Mouse (Mus musculus) kidney, postnatal 25 days (tissue): ENCODE results near the gene Eps8l1.

Experiments
- DNase-seq, 2 experiments: peaks; one replicate each; pipeline ENCODE4 v3.0.0; 2021; ENCODE audit warnings: mixed read lengths in 2 of 2

The Eps8l1 gene

DNA sequence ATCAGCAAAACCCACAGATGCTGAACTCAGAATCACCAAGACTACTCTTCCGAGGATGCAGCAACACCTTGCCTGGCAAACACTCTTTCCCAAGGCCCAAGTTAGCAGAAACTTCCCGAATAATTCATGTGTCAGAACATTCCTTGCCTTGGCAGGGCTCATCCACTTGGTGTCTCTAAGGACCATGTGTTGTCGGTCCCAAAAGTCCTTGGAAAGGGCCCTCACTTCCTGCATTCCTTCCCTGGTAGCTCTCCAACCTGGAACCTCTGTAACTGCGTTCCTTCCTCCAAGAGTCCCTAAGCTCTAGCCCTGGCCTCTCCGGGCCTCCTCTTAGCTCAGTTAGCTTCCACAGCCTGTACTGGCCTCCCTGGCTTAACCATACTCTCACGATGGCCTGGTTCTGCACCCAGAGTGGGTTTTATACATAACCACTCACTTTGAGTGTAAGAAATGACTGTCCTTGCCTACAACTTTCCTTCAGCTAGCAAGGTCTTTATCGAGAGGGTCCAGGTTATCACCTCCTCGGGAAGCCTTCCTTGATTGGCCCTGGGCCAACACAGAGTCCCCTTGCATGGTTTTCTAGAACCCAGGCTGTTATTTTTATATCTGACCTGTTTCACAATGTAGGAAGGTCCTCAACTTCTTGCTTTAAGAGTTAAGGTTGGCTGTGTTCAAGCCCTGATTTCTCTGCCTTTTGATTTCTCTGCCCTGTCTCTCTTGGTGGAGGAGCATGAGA lies 51.2 kb downstream of the Eps8l1 start:
- DNase-seq: no peak

DNA sequence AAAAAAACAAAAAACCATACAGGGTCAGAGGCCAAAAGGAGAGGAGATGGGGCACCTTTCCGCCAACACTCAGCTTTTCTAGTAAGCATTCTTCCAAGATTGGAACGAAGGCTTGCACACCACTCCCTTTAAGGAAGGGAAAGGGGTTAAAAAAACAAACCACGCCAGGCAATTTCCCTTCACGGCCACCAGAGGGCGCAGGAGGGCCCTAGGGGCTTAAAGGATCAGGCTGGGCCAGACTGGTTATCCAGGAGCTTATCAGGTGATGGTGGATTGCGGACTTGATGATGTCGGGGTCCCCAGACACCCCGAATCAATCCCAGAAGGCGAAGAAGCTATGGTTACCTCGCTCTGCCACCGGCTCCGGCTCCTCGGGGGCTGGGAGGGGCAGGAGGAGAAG lies 52.8 kb downstream of the Eps8l1 start:
- DNase-seq: peak; percentile 31 to 51

DNA sequence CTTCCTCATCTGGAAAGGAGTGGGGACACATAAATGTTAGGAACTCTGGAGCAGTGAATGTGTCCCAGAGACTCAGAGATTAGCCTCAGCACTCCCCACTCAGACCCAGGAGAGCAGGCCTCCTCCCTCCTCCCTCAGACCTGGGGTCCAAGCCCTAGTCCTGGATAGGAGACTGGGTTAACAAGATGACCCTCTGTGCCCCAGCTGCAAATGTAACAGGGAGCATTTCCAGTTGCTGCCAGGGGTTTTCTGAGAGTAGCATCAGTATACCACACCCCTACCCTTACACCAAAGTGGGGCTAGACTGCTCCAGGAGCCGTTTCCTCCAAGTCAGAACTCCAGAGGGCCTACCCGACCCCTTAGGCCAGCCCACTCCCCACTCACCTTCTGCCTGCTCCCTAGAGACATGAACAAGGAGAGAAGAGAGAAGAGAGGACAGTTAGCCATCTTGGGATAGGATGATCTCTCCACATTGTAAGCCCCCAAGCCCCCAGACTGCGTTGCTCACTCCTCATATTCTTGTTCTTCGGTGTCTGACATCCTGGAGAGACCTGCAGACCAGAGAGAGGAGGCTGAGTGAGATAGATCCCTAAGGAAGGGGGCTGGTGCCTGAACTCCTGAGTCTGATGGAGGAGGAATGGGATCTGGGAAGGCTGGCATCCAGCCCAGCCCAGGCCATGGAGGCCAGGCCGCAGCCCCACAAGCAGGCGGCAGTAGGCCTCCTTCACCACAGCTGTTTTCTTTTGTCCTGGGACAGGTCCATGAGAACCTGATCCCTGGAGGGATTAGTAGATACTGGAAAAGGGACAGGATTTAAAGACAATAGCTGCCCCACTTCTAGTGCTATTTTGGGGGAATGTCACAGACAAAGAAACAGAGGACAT lies 53.6 kb downstream of the Eps8l1 start:
- no peak for DNase-seq

DNA sequence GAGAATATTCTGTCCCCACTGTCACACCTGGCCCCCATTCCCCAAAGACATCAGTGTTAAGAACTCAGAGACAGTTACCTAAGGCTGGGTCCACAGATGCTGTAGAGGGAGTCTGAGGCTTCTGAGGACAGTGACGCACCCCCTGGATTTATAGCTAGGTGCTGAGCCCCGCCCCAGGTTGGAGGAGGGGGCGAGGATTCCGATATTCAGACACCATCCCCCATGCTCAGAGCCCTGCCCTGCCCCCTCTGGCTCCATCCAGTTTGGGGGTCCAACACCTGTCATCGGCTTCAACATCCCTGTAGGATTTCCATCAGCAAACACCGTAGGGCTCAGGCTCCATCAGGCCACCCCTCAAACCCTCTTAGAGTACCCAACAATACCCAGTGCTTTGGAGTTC lies 55.4 kb downstream of the Eps8l1 start:
- DNase-seq: no peak

DNA sequence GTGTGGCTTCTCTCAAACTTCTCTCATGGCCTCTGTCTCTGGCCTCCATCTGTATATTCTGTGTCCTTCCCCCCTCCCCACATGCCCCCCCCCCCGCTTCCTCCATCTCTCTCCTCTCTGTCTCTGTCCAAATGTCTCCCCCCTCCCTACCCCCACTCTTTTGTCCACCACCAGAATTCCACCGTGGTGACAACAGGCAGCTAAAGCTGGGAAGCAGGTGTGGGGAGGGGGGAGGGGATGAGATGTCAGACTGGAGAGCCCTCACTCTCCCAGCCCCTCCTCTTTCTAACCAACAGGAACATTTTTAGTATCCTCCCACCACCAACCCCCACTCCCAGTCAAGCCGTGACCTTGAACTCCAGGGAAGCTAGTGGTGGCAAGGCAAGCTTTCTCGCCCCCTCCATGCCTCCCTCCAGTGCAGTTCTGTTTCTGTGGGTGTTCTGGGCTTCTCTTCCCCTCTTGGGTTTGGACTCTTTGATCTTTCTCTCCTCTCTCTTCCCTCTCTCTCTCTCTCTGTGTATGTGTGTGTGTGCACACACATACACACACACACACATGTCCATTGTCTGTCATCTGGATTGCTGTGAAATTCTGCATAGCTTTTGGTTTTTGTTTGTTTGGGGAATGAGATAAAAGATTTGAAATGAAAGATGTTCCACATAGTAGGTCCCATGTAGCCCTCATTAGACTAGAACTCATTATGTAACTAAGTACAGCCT lies 56.0 kb downstream of the Eps8l1 start, which contains the start of gene Tnnt1:
Gene Tnnt1, minus strand, starts transcription at position 51 of the 719 bp plus-strand sequence.
- DNase-seq: no peak

DNA sequence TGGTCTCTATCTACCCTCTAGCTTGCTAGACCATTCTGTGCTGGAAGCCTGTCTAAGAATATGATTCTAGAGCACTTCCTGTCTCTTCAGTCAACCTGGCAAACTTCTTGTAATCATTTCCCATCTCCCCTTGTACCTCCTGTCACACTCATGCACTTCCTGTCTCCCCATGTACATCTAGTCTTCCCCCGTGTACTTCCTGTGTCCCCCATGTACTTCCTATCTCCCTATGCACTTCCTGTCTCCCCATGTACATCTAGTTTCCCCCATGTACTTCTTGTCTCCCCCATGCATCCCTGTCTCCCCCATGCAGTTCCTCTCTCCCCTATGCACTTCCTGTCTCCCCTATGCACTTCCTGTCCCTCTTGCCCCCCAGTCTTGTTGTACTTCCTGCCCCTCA lies 58.0 kb downstream of the Eps8l1 start:
- DNase-seq: no peak

DNA sequence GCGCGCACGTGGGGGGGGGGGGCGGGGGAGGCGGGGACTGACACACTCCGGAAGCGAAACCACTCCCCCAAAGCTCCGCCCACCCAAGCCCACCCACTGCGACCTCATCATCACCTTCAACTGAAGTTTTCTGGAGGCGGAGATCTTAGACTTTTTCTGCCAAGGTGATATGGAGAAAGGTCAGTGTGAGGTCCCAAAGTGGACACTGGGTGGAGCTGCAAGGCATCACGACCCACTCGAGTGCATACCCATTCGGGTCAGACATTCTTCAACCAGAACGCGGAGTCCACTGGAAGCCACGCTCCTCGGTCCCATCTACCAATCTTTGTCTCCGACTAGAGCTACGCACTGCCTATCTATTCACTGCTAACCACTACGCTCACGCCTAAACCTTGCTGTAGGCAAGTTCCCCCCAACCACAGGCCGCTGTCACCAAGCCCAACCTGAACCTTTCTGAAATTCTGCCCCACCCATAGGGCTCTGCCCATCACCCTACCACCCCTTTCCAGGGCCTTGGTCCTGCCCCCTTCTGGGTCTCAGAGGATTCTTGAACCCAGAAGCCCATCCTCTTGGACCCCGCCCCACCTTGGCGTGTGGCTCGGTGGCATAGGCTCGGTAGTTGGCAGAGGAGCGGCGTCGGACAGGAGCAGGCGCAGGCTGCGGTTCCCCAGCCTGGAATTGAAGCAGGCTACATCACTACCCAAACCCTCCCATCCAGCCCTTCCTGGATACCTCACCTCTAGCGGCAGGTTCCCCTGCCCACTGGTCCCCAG lies 60.9 kb downstream of the Eps8l1 start:
- no peak for DNase-seq

DNA sequence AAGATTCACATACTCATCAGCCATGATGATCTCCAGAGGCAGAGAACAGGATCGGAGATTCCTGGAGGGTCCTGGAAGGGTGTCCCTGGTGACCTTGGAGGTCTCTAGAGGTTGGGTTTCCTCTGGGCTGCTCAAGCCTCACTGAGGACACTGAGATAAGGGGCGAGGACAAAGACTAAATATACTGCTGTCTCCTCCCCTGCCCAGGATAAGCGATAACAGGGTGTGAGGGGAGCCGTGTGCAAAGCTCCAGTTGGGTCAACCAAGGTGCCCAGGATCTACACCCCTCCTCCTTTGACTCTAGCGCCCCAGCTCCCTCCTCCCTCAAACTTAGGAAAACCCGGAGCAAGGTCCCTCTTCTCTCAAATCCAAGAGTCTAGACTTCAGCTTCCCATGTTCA lies 61.8 kb downstream of the Eps8l1 start:
- DNase-seq: no peak

DNA sequence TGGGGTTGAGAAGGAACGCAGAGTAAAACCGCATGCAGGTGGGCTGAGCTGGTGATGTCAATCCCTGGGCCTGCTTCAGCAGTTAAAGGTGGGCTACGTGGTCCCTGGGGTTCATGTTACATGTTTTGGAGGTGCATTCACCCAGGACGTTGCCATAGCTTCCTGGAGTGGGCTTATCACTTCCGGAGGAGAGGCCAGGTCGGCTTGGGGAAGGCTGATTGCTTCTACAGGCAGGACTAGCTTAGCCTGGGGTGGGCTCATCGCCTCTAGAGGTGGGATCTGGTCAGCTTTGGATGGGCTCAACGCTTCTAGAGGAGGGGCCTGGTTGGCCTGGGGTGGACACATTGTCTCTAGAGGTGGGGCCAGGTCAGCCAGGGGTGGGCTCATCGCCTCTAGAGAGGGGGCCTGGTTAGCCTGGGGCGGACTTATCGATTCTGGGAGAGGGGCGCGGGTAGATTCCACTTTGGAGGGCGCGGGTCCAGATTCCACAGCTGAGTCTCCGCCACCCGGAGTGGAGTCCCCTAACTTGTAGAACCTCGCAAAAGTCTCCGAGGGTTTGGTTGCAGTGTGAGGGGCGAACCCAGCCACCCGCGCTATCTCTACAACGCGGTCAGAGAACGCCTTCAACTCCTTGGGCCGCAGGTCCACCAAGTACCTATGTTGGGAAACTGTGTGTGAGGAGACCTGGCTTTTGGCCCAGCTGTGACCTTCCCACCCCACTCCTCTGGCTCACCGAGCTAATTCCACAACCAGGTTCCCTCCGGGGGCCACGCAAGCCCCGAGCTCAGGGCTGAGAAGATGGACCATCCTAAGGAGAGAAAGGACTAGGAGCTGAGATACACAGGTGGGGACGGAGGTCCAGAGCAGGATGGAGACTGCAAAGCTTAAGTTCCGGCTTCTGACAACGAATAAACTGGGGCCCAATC lies 63.0 kb downstream of the Eps8l1 start:
- DNase-seq: no peak

DNA sequence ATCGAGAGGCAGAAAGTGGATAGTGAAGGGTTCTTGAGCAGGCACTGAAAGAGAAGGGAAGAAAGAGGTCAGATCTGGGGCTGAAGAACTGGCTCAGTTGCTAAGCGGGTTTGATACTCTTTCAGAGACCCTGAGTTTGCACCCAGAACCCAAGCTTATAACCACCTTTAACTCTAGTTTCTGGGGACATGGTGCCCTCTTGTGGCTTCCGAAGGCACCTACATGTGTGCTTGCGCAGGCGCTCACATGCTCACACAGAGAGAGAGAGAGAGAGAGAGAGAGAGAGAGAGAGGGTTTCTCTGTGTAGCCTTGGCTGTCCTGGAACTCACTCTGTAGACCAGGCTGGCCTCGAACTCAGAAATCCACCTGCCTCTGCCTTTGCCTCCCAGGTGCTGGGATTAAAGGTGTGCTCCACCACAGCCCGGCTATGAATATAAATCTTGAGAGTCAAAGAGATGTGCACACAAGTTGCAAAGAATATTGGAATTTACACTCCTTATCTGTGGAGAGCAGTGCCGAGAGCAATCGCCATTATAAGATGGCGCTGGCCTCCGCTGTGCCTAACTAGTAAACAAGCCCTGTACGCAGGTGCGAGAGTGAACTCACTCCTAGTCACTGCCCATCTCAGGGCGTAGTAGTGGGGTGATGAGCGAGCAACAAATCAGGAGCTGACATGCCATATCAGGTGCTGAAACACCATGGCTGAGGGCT lies 63.9 kb downstream of the Eps8l1 start, which contains the start of gene Tnni3:
Gene Tnni3, minus strand, starts transcription at position 18 of the 711 bp plus-strand sequence.
- DNase-seq: peak; percentile 48 to 54

DNA sequence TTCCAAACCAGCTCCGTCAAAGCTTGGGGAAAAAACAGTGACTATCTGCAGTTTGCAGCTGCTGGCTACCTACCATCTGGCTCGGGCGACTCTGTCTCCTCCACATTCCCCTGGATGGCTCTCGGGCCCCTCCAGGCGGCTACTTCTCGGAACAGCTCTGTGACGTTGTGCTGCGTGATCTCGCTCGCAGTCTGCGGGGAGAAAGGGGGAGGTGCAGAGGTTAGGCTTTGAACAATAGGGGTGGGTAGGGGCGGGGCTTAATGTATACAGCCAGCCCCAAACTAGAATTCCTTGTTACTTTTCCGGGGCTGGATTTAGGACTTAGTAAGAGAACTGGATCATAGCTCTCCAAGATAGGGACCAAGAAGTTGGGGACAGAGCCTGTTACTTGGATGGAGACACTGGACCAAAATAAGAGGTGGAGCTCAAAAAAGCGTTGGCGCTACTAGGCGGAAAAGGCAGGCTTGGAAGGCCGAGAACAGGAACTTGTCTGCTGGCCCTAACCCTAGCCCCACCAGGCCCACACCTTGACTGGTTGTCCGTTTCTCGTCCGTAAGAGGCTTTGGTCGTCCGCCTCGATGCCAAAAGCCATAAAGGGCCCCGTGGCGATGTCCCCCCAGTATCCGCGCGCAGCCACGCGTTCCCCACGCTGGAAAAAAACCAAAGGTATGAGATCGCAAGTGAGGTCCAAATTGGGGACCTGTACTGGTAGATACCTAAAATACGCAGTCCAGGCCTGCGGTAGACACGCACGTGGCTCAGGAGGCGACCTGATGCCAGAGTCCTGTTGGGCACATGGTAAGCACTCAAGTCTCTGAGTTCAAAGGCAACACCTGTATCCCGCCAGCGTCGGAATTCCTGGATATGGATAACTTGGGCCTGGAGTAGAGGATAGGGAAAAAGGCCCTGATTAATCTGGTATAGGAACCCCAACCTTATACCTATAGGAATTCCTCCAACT lies 66.1 kb downstream of the Eps8l1 start:
- DNase-seq: peak; percentile 73 to 80

DNA sequence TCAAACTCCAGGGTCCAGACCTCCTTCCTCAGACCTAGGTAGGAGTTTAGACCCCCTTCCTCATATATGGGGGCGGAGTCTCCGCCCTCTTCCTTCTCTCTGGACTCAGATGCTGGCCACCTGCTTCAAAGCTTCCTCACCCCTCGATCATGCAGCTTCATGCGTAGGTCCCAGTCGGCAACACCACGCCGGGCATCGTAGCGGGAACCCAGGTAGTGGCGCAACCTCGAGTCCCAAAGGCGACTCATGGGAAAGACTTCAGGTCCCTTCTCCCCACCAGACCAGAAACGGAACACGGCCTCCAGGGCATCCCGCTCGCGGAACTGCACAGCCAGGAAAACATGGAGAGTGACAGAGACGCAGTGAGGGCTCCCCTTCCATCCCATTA lies 66.8 kb downstream of the Eps8l1 start:
- no peak for DNase-seq
